Mouse (Mus musculus) intestine, embryonic 15.5 days (tissue): Measurements from ENCODE around the gene Sim1. TPM values are rescaled to one million over a fixed set of nuclear protein-coding genes. Genes with fewer than 3 reads are reported as not detected.

Experiments
- ATAC-seq: fragments of 200-750 bp; cut with Nextera tagmentation; 2 replicates; pipeline ENCODE4 v1.8.0; 2017; ENCODE audit warnings: moderate TSS enrichment, moderate library complexity
- H3K27ac ChIP-seq: fragments of 300-500 bp; sonication (generic); 2 replicates; pipeline ENCODE4 v1.5.1; 2015; ENCODE audit warnings: mild to moderate bottlenecking, inconsistent platforms
- H3K27me3 ChIP-seq: fragments of 300-500 bp; sonication (generic); replicated peaks from 2 replicates; pipeline ENCODE4 v1.6.1; 2015; ENCODE audit warnings: inconsistent platforms
- H3K36me3 ChIP-seq: fragments of 300-500 bp; sonication (generic); 2 replicates; pipeline ENCODE4 v1.6.1; 2015; ENCODE audit warnings: inconsistent platforms
- H3K4me1 ChIP-seq: fragments of 300-500 bp; sonication (generic); replicated peaks from 2 replicates; pipeline ENCODE4 v1.6.1; 2015; ENCODE audit warnings: inconsistent platforms
- H3K4me2 ChIP-seq: fragments of 300-500 bp; sonication (generic); replicated peaks from 2 replicates; pipeline ENCODE4 v1.6.1; 2015; ENCODE audit warnings: mild to moderate bottlenecking, inconsistent platforms
- H3K4me3 ChIP-seq: fragments of 300-500 bp; sonication (generic); replicated peaks from 2 replicates; pipeline ENCODE4 v1.5.1; 2015; ENCODE audit warnings: inconsistent platforms
- H3K9ac ChIP-seq: fragments of 300-500 bp; sonication (generic); 2 replicates; pipeline ENCODE4 v1.6.1; 2015; ENCODE audit warnings: inconsistent platforms
- H3K9me3 ChIP-seq: fragments of 300-500 bp; sonication (generic); 2 replicates; pipeline ENCODE4 v1.6.1; 2016; ENCODE audit warnings: inconsistent platforms
- WGBS: fragments of 180-500 bp; shearing (Covaris S2); methylation state at CpG from one replicate; pipeline ENCODE4 v1.1.7; 2015; 5-methylcytosine and 5-hydroxymethylcytosine counted together
- polyA plus RNA-seq: library from polyadenylated mRNA; unstranded; fragments of >200 nt; fragmentation: Nextera tagmentation; extraction: Ambion mirVana; gene quantifications from 2 replicates; pipeline ENCODE4 v1.2.1, GENCODE M21; 2015

Gene Sim1
- polyA plus RNA-seq, 1 experiment from 2014 or later: not detected

DNA sequence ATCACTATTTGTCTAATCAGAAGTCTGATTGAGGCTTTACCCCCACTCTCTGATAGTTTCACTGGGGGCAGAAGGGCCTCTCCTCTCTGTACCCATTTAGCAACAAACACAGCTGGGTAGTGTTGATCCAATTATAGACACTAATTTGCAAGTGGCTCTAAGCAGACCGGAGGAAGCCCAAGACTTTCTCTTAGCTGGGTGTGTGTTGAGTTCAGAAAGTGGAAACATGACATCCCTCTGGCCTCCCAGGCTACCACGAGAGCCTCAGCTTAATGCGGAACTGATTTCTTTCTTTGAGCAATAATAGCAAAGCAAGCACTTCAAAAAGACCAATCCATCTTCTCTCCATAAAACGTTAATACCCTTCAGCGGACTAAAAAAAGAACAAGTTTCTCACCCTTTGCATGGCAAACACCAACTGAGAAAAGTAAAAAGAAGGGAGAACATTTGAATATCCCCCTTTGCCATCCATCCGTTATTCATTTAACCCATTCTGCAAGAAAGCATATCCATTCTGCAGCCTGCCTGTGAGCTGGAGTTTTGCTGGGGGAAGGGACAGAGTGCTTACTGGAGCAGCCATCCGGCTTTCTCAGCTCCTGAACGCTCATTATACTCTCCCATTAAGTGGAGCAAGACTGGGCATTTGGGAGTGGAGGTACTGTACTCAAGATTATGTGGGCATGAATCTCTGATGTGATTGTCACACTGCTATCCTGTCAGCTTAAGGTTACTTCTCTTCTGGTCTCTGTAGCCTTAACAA, 117.0 kb downstream of the Sim1 start:
- Histone ChIP-seq H3K27me3 (no peaks in the 10 kb centered on the region), H3K27ac (no peak overlapping the region), H3K4me3 (no peak overlapping the region), H3K4me2 (no peak overlapping the region), H3K9ac (no peak overlapping the region), H3K36me3 (no peaks in the 10 kb centered on the region), H3K4me1 (no peaks in the 10 kb centered on the region), H3K9me3 (no peaks in the 10 kb centered on the region)
- WGBS: 33% methylated on average over 8 of the region's 8 CpGs
- ATAC-seq: no peak

DNA sequence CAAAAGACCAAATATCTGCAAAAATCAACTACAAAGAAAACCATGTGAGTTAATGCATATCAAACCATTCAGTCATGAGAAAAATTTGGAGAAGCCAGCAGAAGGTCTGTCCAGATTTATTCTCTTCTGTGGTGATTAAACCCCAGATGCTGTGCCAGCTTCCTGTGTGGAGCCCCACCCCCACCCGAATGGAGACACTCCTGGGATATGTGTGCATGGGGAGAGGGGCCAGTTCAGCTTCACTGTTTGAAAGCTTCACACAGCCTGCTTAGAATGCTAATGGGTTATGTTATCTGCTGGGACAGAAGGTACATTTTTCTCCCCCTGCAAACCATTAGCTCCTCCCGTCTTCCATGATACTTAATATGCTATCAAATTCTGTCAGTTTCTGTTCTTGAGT, 120.3 kb downstream of the Sim1 start:
- no peak overlapping the region for H3K27ac ChIP-seq
- no peak overlapping the region for H3K4me2 ChIP-seq
- WGBS: 47% methylated on average over 2 of the region's 2 CpGs
- no peaks in the 10 kb centered on the region for H3K36me3 ChIP-seq
- H3K9ac ChIP-seq: no peak overlapping the region
- no peaks in the 10 kb centered on the region for H3K9me3 ChIP-seq
- H3K27me3 ChIP-seq: no peaks in the 10 kb centered on the region
- H3K4me1 ChIP-seq: no peaks in the 10 kb centered on the region
- no peak for ATAC-seq
- H3K4me3 ChIP-seq: no peak overlapping the region

- no peaks in the 10 kb centered on the region for H3K27me3 ChIP-seq
- H3K4me2 ChIP-seq: no peak overlapping the region
- H3K9ac ChIP-seq: no peak overlapping the region
- no peaks in the 10 kb centered on the region for H3K4me1 ChIP-seq
- no peaks in the 10 kb centered on the region for H3K36me3 ChIP-seq
- WGBS: 76% methylated on average over 1 of the region's 1 CpGs
- H3K9me3 ChIP-seq: no peaks in the 10 kb centered on the region
- H3K4me3 ChIP-seq: no peak overlapping the region
- no peak overlapping the region for H3K27ac ChIP-seq
- ATAC-seq: no peak
These were observed 120.8 kb downstream of the Sim1 start for GRCm38 (mm10) chr10:51015362-51015761.

- no peak for ATAC-seq
- Histone ChIP-seq H3K36me3 (no peaks in the 10 kb centered on the region), H3K4me2 (no peak overlapping the region), H3K4me1 (no peaks in the 10 kb centered on the region), H3K27ac (no peak overlapping the region), H3K9me3 (no peaks in the 10 kb centered on the region), H3K9ac (no peak overlapping the region), H3K4me3 (no peak overlapping the region), H3K27me3 (no peaks in the 10 kb centered on the region)
- 74% methylated on average over 9 of the region's 9 CpGs for WGBS
These were observed 129.0 kb downstream of the Sim1 start for GRCm38 (mm10) chr10:51023308-51024279.
